Mouse (Mus musculus): ENCODE data around the gene Il12rb1. TPM values are rescaled to one million over a fixed set of nuclear protein-coding genes. Genes with fewer than 3 reads are reported as not detected.
"Not testable (repeated sequence)": the region's sequence is repeated elsewhere in the genome, so short reads cannot be mapped to it uniquely, and the experiment has no call there.

Il12rb1 gene
- polyA plus RNA-seq, 1 experiment: 5.4 TPM

DNA sequence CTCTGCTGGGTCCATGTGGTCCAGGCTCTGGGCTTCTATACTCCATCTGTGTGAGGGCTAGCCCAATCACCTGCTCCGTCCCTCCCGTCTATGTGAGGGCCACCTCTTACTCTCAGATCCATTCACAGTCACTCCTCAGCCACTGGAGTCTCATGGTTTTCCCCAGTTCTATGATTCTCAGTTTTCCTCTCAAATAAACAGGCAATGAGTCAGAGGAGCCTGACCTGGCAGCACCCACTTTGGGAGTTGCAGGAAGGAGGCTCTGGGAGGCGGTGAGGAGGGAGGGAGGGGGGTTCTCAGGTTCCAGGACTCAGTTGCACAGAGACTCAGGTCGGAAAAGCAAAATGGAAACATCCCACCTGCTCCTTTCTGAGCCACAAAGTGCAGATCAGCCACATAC, 4.6 kb downstream of the Il12rb1 start:
- Histone ChIP-seq H3K4me3 (ENCODE audit: low read depth, low read length) (no peak overlapping the region), H3K36me3 (ENCODE audit: control insufficient read depth, insufficient read depth, low read length) (no peaks in the 10 kb centered on the region), H3K27ac (ENCODE audit: insufficient read depth, low read depth, low read length) (no peak overlapping the region), H3K4me1 (ENCODE audit: control insufficient read depth, insufficient read depth, insufficient read length, low read length) (peaks cover 9% of the 10 kb centered on the region), H3K27me3 (ENCODE audit: control insufficient read depth, insufficient read depth, low read length) (no peaks in the 10 kb centered on the region)
- WGBS: 63% methylated on average over 4 of the region's 4 CpGs
- TF ChIP-seq POLR2A (IDR thresholded peaks at IDR 0.05; ENCODE audit: low read depth, low read length): no peak
- TF ChIP-seq CTCF (IDR thresholded peaks at IDR 0.05; ENCODE audit: extremely low read depth, insufficient read length, insufficient replicate concordance, low read depth, low read length): no peak

DNA sequence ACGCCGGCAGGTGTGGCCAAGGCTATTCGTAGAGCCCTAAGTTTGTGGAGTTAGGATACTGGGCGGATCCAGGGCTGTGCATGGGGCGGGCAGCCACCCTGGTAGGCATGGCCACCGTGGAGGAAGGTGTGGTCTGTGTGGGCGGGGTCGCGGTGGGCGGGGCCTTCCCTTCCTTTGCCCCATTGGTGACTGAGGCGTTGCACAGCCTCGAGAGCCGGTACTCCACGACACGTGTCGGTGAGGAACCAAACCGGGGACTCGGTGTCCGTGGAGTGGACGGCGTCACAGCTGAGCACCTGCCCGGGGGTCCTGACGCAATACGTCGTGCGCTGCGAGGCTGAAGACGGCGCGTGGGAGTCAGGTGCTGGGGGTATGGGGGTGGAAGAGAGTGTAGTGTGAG, 8.4 kb downstream of the Il12rb1 start:
- no peaks in the 10 kb centered on the region for H3K36me3 ChIP-seq (ENCODE audit: control insufficient read depth, insufficient read depth, low read length)
- H3K27ac ChIP-seq (ENCODE audit: insufficient read depth, low read depth, low read length): no peak overlapping the region
- H3K4me1 ChIP-seq (ENCODE audit: control insufficient read depth, insufficient read depth, insufficient read length, low read length): peaks cover 16% of the 10 kb centered on the region
- peak overlapping the region; percentile 17 for H3K4me3 ChIP-seq (ENCODE audit: low read depth, low read length)
- H3K27me3 ChIP-seq (ENCODE audit: control insufficient read depth, insufficient read depth, low read length): no peaks in the 10 kb centered on the region
- WGBS: 13% methylated on average over 30 of the region's 30 CpGs
- TF ChIP-seq POLR2A (IDR thresholded peaks at IDR 0.05; ENCODE audit: low read depth, low read length) (no peak), CTCF (IDR thresholded peaks at IDR 0.05; ENCODE audit: extremely low read depth, insufficient read length, insufficient replicate concordance, low read depth, low read length) (no peak)

DNA sequence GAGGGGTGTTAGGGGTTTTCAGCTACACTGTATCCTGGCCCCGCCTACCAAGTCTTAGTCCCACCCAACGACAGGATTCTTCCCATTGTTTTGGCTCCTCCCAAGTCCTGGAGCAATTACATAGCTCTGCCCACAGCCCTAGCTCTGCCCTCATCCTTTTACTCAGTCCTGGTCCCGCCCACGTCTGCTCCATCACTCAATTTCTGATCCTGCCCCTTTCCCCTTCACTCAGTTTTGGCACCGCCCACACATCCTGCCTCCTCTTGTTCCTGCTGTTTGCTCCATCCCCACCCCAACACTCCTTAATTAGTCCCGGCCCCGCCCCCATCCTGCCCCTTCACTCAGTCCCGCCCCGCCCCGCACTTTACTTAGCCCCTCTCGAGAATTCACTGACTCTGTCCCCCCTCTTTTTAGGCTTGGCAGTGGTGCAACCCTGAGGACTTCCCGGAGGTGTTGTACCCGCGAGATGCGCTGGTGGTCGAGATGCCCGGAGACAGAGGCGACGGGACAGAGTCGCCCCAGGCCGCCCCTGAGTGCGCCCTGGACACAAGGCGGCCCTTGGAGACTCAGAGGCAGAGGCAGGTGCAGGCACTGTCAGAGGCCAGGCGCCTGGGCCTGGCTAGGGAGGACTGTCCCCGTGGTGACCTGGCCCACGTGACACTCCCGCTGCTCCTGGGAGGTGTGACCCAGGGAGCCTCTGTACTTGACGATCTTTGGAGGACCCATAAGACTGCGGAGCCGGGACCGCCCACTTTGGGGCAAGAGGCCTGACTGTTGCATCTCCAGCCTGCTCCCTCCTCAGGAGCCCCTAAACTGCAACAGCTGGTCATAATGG, 12.1 kb downstream of the Il12rb1 start:
- no peaks in the 10 kb centered on the region for H3K36me3 ChIP-seq (ENCODE audit: control insufficient read depth, insufficient read depth, low read length)
- H3K4me1 ChIP-seq (ENCODE audit: control insufficient read depth, insufficient read depth, insufficient read length, low read length): peaks cover 16% of the 10 kb centered on the region
- H3K4me3 ChIP-seq (ENCODE audit: low read depth, low read length): peak overlapping the region; percentile 48
- no peak overlapping the region for H3K27ac ChIP-seq (ENCODE audit: insufficient read depth, low read depth, low read length)
- TF ChIP-seq POLR2A (IDR thresholded peaks at IDR 0.05; ENCODE audit: low read depth, low read length) (no peak), CTCF (IDR thresholded peaks at IDR 0.05; ENCODE audit: extremely low read depth, insufficient read length, insufficient replicate concordance, low read depth, low read length) (no peak)
- WGBS: 10% methylated on average over 31 of the region's 31 CpGs
- H3K27me3 ChIP-seq (ENCODE audit: control insufficient read depth, insufficient read depth, low read length): no peaks in the 10 kb centered on the region

DNA sequence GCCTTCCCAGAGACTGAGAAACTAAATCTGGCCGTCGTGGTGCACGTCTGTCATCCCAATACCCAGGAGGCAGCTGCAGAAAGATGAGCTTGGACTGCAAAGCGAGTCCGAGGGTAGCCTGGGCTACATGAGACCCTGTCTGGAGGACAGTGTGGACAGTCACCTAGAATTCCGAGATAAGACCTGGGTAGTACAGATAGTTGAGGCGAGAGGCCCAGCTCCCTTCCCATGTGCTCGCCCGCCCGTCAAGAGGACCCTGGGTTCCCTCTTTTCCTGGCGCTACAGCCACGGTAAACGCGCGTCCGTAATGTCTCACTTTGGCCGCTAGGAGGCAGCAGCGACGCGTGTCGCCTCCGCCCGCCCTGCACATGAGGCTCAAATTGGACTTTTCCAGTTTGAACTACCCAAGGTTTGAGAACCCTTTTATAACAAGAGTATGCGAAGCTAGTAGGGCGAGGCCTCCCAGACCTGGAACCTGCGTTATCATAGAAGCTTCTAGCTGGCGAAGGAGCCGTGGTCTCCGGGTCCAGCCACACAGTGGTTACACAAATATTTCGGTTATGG, 13.2 kb downstream of the Il12rb1 start:
- 14% methylated on average over 30 of the region's 30 CpGs for WGBS
- Histone ChIP-seq H3K36me3 (ENCODE audit: control insufficient read depth, insufficient read depth, low read length) (no peaks in the 10 kb centered on the region), H3K27me3 (ENCODE audit: control insufficient read depth, insufficient read depth, low read length) (no peaks in the 10 kb centered on the region), H3K4me1 (ENCODE audit: control insufficient read depth, insufficient read depth, insufficient read length, low read length) (peaks cover 15% of the 10 kb centered on the region), H3K4me3 (ENCODE audit: low read depth, low read length) (no peak overlapping the region), H3K27ac (ENCODE audit: insufficient read depth, low read depth, low read length) (no peak overlapping the region)
- TF ChIP-seq CTCF (IDR thresholded peaks at IDR 0.05; ENCODE audit: extremely low read depth, insufficient read length, insufficient replicate concordance, low read depth, low read length): peak; percentile 90
- no peak for TF ChIP-seq POLR2A (IDR thresholded peaks at IDR 0.05; ENCODE audit: low read depth, low read length)

DNA sequence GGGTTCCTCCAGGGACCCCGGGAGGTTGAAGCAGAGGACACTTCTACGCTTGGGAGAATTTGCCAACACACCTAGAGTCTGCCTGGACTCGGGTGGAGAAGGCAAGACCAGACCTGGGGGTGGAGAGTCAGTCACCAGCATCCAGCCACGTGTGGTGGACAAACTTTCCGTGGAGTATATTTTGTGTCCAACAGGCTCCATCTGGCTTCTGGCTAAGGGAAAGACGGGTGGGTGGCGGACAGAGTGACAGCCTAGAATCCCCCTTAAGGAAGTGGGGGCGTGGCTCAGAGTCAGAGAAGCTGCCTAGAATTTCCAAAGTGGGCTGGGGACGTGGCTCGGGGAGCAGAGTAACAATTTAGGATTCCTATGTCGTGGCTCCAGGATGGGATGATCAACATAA, 13.7 kb downstream of the Il12rb1 start:
- TF ChIP-seq CTCF (IDR thresholded peaks at IDR 0.05; ENCODE audit: extremely low read depth, insufficient read length, insufficient replicate concordance, low read depth, low read length) (no peak), POLR2A (IDR thresholded peaks at IDR 0.05; ENCODE audit: low read depth, low read length) (no peak)
- WGBS: 52% methylated on average over 11 of the region's 11 CpGs
- no peak overlapping the region for H3K27ac ChIP-seq (ENCODE audit: insufficient read depth, low read depth, low read length)
- no peaks in the 10 kb centered on the region for H3K36me3 ChIP-seq (ENCODE audit: control insufficient read depth, insufficient read depth, low read length)
- H3K27me3 ChIP-seq (ENCODE audit: control insufficient read depth, insufficient read depth, low read length): no peaks in the 10 kb centered on the region
- H3K4me1 ChIP-seq (ENCODE audit: control insufficient read depth, insufficient read depth, insufficient read length, low read length): peaks cover 10% of the 10 kb centered on the region
- H3K4me3 ChIP-seq (ENCODE audit: low read depth, low read length): no peak overlapping the region

DNA sequence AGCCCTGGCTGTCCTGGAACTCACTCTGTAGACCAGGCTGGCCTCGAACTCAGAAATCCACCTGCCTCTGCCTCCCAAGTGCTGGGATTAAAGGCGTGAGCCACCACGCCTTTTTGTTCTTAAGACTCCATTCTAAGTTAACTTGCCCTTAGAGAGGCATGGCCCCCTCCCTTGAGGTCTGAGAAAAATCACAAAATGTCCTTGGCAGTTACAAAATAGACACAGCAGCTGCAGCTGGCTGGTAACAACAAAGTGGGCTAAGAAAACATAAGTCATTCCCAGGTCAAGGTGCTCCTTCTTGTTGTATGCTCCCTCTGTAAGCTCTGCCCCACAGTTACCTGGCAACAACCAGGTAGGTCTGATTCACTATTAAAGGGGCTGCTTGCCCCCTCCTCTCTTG, 14.3 kb downstream of the Il12rb1 start:
- WGBS: 84% methylated on average over 3 of the region's 3 CpGs
- H3K27ac ChIP-seq (ENCODE audit: insufficient read depth, low read depth, low read length); H3K4me1 ChIP-seq (ENCODE audit: control insufficient read depth, insufficient read depth, insufficient read length, low read length); H3K4me3 ChIP-seq (ENCODE audit: low read depth, low read length); H3K36me3 ChIP-seq (ENCODE audit: control insufficient read depth, insufficient read depth, low read length); H3K27me3 ChIP-seq (ENCODE audit: control insufficient read depth, insufficient read depth, low read length): not testable (repeated sequence)

DNA sequence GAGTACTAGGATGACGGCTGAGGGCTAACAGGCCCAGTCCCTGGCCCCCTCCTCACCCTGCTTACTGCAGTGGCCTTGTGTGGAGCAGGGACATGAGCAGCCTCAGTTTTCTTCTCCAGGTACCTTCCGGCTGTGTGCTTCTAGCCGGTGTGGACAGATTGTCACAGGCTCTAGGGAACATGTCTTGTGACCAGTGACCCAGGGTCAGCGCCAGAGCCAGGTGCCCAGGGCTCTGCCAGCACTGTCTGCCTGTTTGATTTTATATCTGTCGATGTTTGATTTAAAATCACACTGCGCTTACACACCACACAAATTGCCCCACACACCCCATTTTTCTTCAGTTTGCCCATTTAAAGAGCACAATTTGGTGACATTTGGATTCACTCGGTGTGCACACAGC, 15.6 kb downstream of the Il12rb1 start:
- H3K27ac ChIP-seq (ENCODE audit: insufficient read depth, low read depth, low read length): no peak overlapping the region
- no peaks in the 10 kb centered on the region for H3K36me3 ChIP-seq (ENCODE audit: control insufficient read depth, insufficient read depth, low read length)
- no peak overlapping the region for H3K4me3 ChIP-seq (ENCODE audit: low read depth, low read length)
- TF ChIP-seq POLR2A (IDR thresholded peaks at IDR 0.05; ENCODE audit: low read depth, low read length): no peak
- no peak for TF ChIP-seq CTCF (IDR thresholded peaks at IDR 0.05; ENCODE audit: extremely low read depth, insufficient read length, insufficient replicate concordance, low read depth, low read length)
- H3K4me1 ChIP-seq (ENCODE audit: control insufficient read depth, insufficient read depth, insufficient read length, low read length): peaks cover 7% of the 10 kb centered on the region; the same call in 1 of the 2 replicates
- WGBS: 87% methylated on average over 7 of the region's 7 CpGs
- H3K27me3 ChIP-seq (ENCODE audit: control insufficient read depth, insufficient read depth, low read length): no peaks in the 10 kb centered on the region

Measured in small intestine, adult 2 months (tissue).